Mouse (Mus musculus) liver, embryonic 11.5 days (tissue): ENCODE results near the gene Grin1. TPM values are rescaled to one million over a fixed set of nuclear protein-coding genes. Genes with fewer than 3 reads are reported as not detected.

Experiments used
- ATAC-seq: fragments of 200-750 bp; cut with Nextera tagmentation; replicated peaks from 2 replicates; pipeline ENCODE4 v1.8.0; 2017; ENCODE audit warnings: moderate number of reproducible peaks, mild to moderate bottlenecking, moderate TSS enrichment, moderate library complexity; ENCODE audit not compliant: low FRiP score
- DNase-seq: peaks from one replicate; pipeline ENCODE4 v3.0.0-alpha.2; 2017; ENCODE audit warnings: low spot score
- H3K27ac ChIP-seq: fragments of 300-500 bp; sonication (generic); 2 replicates; pipeline ENCODE4 v1.5.1; 2014; ENCODE audit warnings: mild to moderate bottlenecking, low read depth, low read length, control low read depth
- H3K27me3 ChIP-seq: fragments of 300-500 bp; sonication (generic); replicated peaks from 2 replicates; pipeline ENCODE4 v1.6.1; 2014; ENCODE audit warnings: low read length, mixed read lengths; ENCODE audit not compliant: control insufficient read depth, insufficient read depth
- H3K36me3 ChIP-seq: fragments of 300-500 bp; sonication (generic); 2 replicates; pipeline ENCODE4 v1.6.1; 2014; ENCODE audit warnings: mild to moderate bottlenecking, low read length, moderate library complexity, mixed read lengths; ENCODE audit not compliant: control insufficient read depth, insufficient read depth
- H3K4me1 ChIP-seq: fragments of 300-500 bp; sonication (generic); replicated peaks from 2 replicates; pipeline ENCODE4 v1.6.1; 2014; ENCODE audit warnings: low read length, mixed read lengths; ENCODE audit not compliant: control insufficient read depth, insufficient read depth
- H3K4me2 ChIP-seq: fragments of 300-500 bp; sonication (generic); 2 replicates; pipeline ENCODE4 v1.6.1; 2014; ENCODE audit warnings: mild to moderate bottlenecking, control low read depth, moderate library complexity
- H3K4me3 ChIP-seq: fragments of 300-500 bp; sonication (generic); 2 replicates; pipeline ENCODE4 v1.5.1; 2014; ENCODE audit warnings: low read depth, low read length, control low read depth
- H3K9ac ChIP-seq: fragments of 300-500 bp; sonication (generic); 2 replicates; pipeline ENCODE4 v1.6.1; 2014; ENCODE audit warnings: low read depth, low read length, control low read depth
- H3K9me3 ChIP-seq: fragments of 300-500 bp; sonication (generic); 2 replicates; pipeline ENCODE4 v1.6.1; 2016; ENCODE audit warnings: low read length, inconsistent platforms, mixed read lengths; ENCODE audit not compliant: control insufficient read depth
- WGBS: fragments of 180-500 bp; shearing (Covaris S2); extraction: QIAGEN DNeasy Blood & Tissue Kit; methylation state at CpG from one replicate; pipeline ENCODE4 v1.1.7; 2014; 5-methylcytosine and 5-hydroxymethylcytosine counted together
- polyA plus RNA-seq: library from polyadenylated mRNA; unstranded; fragments of >200 nt; fragmentation: Nextera tagmentation; extraction: Ambion mirVana; gene quantifications from 2 replicates; pipeline ENCODE4 v1.2.1, GENCODE M21; 2014

Gene Grin1
- polyA plus RNA-seq, 1 experiment from 2014 or later, result 1.6 TPM

DNA sequence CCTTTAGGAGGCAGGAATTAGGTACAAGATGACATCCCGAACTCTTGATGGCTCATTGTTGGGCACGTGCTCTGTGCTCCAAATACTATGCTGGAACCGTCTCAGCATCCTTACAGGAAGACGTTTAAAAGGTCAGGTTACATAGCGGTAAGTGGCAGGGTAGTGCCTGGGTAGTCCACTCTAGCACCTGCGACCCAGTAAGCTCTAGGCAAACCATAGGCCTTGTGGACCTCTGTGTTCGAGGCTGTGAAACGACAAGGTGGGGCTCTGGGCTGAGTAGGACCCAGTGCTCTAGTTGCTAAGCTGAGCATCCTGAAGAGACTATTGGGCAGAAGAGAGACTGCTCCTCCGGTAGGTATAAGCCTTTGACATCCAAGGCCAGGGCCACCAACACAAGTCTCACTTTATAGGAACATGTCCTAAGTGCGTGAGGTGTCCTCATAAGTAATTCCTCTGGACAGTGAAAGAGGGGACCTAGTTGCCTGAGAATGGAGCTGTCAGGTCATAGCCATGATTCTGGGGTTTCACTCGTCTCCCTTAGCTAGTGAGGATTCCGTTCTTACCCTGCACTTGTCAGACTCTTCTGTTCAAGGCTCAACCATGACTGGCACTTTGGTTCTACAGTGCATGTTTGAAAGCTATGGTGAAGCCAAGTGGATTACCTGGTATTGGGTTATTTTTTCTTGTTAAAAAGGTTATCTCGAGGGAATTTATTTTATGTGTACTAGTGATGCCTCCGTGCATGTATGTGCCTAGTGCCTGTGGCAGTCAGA lies 13.2 kb downstream of the Grin1 start:
- peaks cover 75% of the 10 kb centered on the region for H3K27me3 ChIP-seq
- H3K4me3 ChIP-seq, result peak overlapping the region; percentile 42; the same call in 1 of the 2 replicates
- 47% methylated on average over 14 of the region's 14 CpGs for WGBS

DNA sequence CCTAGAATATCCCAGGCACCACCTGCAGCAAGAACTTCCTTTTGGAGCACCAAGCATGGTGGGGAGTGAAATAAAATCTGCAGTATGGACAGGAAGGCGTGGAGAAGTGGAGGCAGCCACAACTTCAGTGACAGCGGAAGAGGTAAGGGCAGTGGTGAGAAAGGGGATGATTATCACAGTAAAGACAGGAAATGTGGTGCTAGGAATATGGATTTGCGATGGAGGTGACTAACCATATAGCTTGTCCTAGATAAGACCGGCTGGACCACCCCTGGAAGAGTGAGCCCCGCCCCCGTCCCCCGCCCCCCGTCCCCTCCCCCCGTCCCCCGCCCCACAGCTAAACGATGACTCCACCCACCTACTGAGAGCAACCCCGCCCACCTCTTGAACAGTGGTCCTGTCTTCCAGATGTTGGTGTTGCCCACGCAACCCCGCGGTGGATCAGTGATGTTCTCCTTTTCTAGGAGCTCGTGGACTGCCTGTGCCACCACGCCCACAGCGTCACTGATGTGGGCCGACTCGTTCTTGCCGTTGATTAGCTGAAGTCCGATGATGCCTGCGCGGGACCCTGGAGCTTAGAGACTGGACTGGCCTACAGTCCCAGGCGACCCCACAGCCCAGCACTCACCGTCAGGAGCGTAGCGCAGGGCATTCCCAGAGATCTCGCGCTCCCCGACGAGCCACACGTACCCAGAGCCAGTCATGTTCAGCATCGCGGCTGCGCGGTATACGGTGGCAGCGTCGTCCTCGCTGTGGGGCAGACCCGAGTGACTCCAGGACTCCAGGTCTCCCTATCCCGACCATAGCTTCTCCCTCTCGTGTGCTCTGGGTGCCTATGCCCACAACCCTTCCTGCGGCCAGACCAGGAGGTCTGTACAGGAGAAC lies 14.1 kb downstream of the Grin1 start:
- H3K9ac ChIP-seq, result no peak overlapping the region
- peak overlapping the region; percentile 69 for H3K4me2 ChIP-seq
- no peaks in the 10 kb centered on the region for H3K9me3 ChIP-seq
- 1% methylated on average over 41 of the region's 45 CpGs for WGBS
- H3K27me3 ChIP-seq, result peaks cover 66% of the 10 kb centered on the region
- H3K36me3 ChIP-seq, result no peaks in the 10 kb centered on the region
- ATAC-seq, result peak; percentile 57
- peak overlapping the region; percentile 42 for H3K4me3 ChIP-seq
- H3K4me1 ChIP-seq, result peaks cover 4% of the 10 kb centered on the region; the same call in 1 of the 2 replicates
- H3K27ac ChIP-seq, result no peak overlapping the region
- DNase-seq, result peak; percentile 58

More for the DNA sequence above, 13.2 kb downstream of the Grin1 start:
- Histone ChIP-seq H3K9me3 (no peaks in the 10 kb centered on the region), H3K4me1 (peaks cover 4% of the 10 kb centered on the region; the same call in 1 of the 2 replicates), H3K9ac (no peak overlapping the region), H3K27ac (no peak overlapping the region), H3K36me3 (no peaks in the 10 kb centered on the region), H3K4me2 (peak overlapping the region; percentile 69)
- ATAC-seq (no peak), DNase-seq (no peak)

DNA sequence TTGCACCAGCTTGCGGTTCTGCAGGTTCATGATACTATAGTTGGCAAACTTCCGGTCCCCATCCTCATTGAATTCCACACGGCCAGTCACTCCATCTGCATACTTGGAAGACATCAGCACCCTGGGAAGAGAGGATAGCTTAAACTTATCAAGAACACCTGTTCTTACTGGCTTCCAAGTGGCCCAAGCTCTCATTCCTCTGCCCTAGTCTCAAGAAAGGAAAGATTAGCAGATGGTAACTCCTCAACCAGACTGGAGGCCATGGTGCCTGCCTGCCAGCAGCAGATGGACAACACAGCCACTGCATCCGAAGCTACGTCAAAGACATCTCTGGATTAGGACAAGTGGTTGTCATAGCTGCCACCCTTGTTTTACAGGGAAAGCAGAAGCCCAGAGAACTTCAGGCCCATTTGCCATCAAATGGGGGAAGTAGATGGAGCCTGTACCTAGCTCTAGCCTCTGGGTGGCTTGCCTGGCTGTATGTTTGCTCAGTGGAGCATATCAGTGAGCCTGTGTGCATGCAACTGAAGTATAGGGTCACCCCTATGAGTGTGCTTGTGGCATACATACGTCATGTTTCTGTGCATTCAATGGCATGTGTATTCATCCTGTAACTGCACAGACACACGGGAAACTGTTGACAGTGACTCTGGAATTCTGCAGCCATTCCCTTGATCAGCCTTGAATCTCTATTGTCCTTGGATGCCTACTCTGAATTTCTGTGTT lies 14.9 kb downstream of the Grin1 start:
- 60% methylated on average over 7 of the region's 7 CpGs for WGBS
- Histone ChIP-seq H3K27me3 (peaks cover 60% of the 10 kb centered on the region), H3K4me3 (no peak overlapping the region; the same call in 1 of the 2 replicates), H3K9ac (no peak overlapping the region), H3K4me2 (peak overlapping the region; percentile 69), H3K27ac (no peak overlapping the region), H3K36me3 (no peaks in the 10 kb centered on the region), H3K4me1 (peaks cover 4% of the 10 kb centered on the region; the same call in 1 of the 2 replicates), H3K9me3 (no peaks in the 10 kb centered on the region)
- ATAC-seq (no peak), DNase-seq (no peak)

DNA sequence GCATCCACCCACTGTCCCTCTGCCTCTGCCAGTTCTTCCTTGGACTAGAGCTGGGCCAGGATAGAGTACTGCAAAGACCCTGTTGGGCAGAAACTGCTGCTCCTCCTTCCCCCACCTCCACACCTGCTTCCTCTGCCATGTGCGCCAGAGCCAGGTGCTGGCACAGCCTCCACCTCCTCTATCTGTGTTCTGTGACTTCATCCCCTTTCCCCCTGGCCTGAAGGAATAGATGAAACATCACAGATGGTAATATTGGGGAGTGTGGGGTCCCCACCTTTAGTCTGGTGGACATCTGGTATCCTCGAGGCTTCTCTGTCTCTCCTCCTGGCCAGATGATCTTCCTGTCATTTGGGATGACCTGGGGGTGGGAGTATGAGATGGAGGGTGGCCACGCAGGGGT lies 15.5 kb downstream of the Grin1 start:
- Histone ChIP-seq H3K36me3 (no peaks in the 10 kb centered on the region), H3K4me2 (no peak overlapping the region), H3K4me3 (no peak overlapping the region), H3K9ac (no peak overlapping the region), H3K4me1 (peaks cover 4% of the 10 kb centered on the region; the same call in 1 of the 2 replicates), H3K27me3 (peaks cover 57% of the 10 kb centered on the region), H3K9me3 (no peaks in the 10 kb centered on the region), H3K27ac (no peak overlapping the region)
- ATAC-seq, result no peak
- DNase-seq, result no peak
- 54% methylated on average over 3 of the region's 3 CpGs for WGBS

DNA sequence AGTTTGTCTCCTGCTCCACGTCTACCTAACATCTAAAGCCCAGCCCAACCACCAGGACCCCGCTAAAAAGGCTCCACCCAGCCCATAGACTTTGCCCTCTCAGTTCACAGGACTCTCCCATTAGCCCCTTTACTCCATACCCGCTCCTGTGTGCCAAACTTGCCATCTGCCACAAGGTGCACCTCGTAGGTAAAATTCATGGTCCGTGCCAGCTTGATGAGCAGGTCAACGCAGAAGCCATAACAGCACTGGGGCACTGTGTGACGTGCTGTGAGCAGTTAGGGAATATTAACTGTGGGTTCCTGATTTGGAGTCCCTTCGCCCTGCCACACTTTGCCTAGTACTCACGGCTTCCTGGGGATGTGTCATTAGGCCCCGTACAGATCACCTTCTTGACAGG lies 20.9 kb downstream of the Grin1 start:
- no peak overlapping the region for H3K4me2 ChIP-seq
- H3K4me1 ChIP-seq, result no peaks in the 10 kb centered on the region
- WGBS, result 79% methylated on average over 10 of the region's 10 CpGs
- ATAC-seq, result no peak
- H3K27me3 ChIP-seq, result peaks cover 58% of the 10 kb centered on the region
- no peak for DNase-seq
- H3K9me3 ChIP-seq, result no peaks in the 10 kb centered on the region
- H3K9ac ChIP-seq, result no peak overlapping the region
- no peak overlapping the region for H3K27ac ChIP-seq
- no peaks in the 10 kb centered on the region for H3K36me3 ChIP-seq
- H3K4me3 ChIP-seq, result no peak overlapping the region

DNA sequence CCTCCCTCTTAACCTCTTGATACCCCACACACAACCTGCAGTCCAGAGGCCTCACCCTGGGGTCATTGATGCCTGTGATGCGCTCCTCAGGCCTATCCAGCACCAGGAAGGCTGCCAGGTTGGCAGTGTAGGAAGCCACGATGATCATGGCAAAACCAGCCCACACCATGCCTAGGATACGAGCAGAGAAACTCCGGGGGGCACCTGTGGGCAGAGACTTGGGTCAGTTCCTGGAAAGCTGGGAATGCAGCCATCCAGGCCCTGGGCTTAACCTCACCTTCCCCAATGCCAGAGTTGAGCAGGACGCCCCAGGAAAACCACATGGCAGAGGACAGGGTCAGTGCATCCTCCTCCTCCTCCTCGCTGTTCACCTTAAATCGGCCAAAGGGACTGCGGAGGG lies 21.9 kb downstream of the Grin1 start:
- WGBS, result 77% methylated on average over 8 of the region's 8 CpGs
- Histone ChIP-seq H3K9me3 (no peaks in the 10 kb centered on the region), H3K4me3 (no peak overlapping the region), H3K4me1 (peaks cover 7% of the 10 kb centered on the region; the same call in 1 of the 2 replicates), H3K27me3 (peaks cover 64% of the 10 kb centered on the region), H3K36me3 (no peaks in the 10 kb centered on the region), H3K9ac (no peak overlapping the region), H3K4me2 (no peak overlapping the region), H3K27ac (no peak overlapping the region)
- no peak for DNase-seq
- no peak for ATAC-seq

DNA sequence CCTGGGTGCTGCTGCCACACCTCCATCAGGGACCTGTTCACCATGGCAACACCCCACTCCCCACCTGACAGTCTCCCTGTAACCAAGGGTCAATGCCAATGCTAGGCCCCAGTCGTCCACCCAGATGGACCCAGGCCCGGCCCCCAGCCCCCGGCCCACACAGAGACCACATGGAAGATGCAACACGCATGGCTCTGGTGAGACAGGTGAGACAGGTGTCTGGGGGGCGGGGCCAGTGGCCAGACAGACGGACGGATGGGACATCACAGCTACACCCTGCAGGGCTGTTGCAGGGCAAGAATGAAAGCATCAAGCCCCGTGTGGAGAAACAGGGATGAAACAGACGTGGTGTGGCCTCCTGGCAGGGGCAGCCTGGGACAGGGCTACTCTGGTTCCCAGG lies 25.3 kb downstream of the Grin1 start:
- H3K27ac ChIP-seq, result no peak overlapping the region
- peaks cover 91% of the 10 kb centered on the region for H3K27me3 ChIP-seq
- 71% methylated on average over 9 of the region's 9 CpGs for WGBS
- H3K4me1 ChIP-seq, result peaks cover 13% of the 10 kb centered on the region; the same call in 1 of the 2 replicates
- DNase-seq (no peak), ATAC-seq (no peak)
- no peak overlapping the region for H3K4me2 ChIP-seq
- no peaks in the 10 kb centered on the region for H3K9me3 ChIP-seq
- H3K9ac ChIP-seq, result no peak overlapping the region
- no peak overlapping the region for H3K4me3 ChIP-seq
- H3K36me3 ChIP-seq, result no peaks in the 10 kb centered on the region

DNA sequence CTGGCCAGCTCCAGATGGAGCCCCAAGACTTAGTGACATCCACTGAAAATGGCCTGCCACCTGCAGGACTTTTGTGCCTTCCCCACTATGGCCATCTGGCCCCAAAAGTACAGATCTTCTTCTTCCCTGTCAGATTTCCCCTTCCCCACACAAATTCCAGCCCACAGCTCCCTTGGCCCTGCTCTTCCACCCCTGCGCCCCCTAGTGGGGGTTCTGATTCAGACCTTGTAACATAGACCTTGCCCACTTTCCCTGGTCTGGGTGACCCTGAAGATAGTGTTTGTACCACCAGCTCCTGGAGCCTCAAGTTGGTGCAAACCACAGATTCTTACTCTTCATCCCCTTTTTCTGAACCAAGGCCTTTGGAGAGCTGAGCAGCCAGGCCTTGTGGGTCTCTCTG lies 26.1 kb downstream of the Grin1 start:
- Histone ChIP-seq H3K9ac (no peak overlapping the region), H3K27ac (no peak overlapping the region), H3K27me3 (peaks cover 94% of the 10 kb centered on the region), H3K9me3 (no peaks in the 10 kb centered on the region), H3K36me3 (no peaks in the 10 kb centered on the region), H3K4me2 (no peak overlapping the region; the same call in 1 of the 2 replicates), H3K4me1 (peaks cover 13% of the 10 kb centered on the region; the same call in 1 of the 2 replicates), H3K4me3 (no peak overlapping the region)
- DNase-seq (peak; percentile 61), ATAC-seq (no peak)
- 0% methylated on average over 1 of the region's 1 CpGs for WGBS
